Mouse (Mus musculus): Measurements from ENCODE around the gene Ndufs7. TPM values are rescaled to one million over a fixed set of nuclear protein-coding genes. Genes with fewer than 3 reads are reported as not detected.

Gene Ndufs7
- polyA plus RNA-seq, 1 experiment, result 80.0 TPM

GRCm38 (mm10) chr10:80271870-80272585, 23.1 kb downstream of the Ndufs7 start:
- WGBS, result 61% methylated on average over 8 of the region's 8 CpGs
- H3K4me1 ChIP-seq (ENCODE audit: control insufficient read depth, insufficient read depth, low read length), result peaks cover 12% of the 10 kb centered on the region
- TF ChIP-seq CTCF (IDR thresholded peaks at IDR 0.05; ENCODE audit: control insufficient read depth, insufficient read depth, low read length), result no peak
- TF ChIP-seq POLR2A (IDR thresholded peaks at IDR 0.05; ENCODE audit: borderline replicate concordance, control insufficient read depth, low read depth, low read length), result no peak
- no peak overlapping the region for H3K4me3 ChIP-seq (replicated peaks; ENCODE audit: control insufficient read depth, low read depth, low read length)
- H3K27ac ChIP-seq (ENCODE audit: control insufficient read depth, insufficient read depth, low read depth, low read length, poor library complexity), result no peak overlapping the region

GRCm38 (mm10) chr10:80273847-80274246, 24.9 kb downstream of the Ndufs7 start:
- H3K4me3 ChIP-seq (replicated peaks; ENCODE audit: control insufficient read depth, low read depth, low read length), result no peak overlapping the region
- TF ChIP-seq CTCF (IDR thresholded peaks at IDR 0.05; ENCODE audit: control insufficient read depth, insufficient read depth, low read length) (no peak), POLR2A (IDR thresholded peaks at IDR 0.05; ENCODE audit: borderline replicate concordance, control insufficient read depth, low read depth, low read length) (no peak)
- WGBS, result 81% methylated on average over 3 of the region's 3 CpGs
- H3K4me1 ChIP-seq (ENCODE audit: control insufficient read depth, insufficient read depth, low read length), result peaks cover 12% of the 10 kb centered on the region
- H3K27ac ChIP-seq (ENCODE audit: control insufficient read depth, insufficient read depth, low read depth, low read length, poor library complexity), result no peak overlapping the region

- H3K4me1 ChIP-seq (ENCODE audit: control insufficient read depth, insufficient read depth, low read length), result peaks cover 2% of the 10 kb centered on the region
- no peak overlapping the region for H3K27ac ChIP-seq (ENCODE audit: control insufficient read depth, insufficient read depth, low read depth, low read length, poor library complexity)
- H3K4me3 ChIP-seq (replicated peaks; ENCODE audit: control insufficient read depth, low read depth, low read length), result no peak overlapping the region
- TF ChIP-seq CTCF (IDR thresholded peaks at IDR 0.05; ENCODE audit: control insufficient read depth, insufficient read depth, low read length) (no peak), POLR2A (IDR thresholded peaks at IDR 0.05; ENCODE audit: borderline replicate concordance, control insufficient read depth, low read depth, low read length) (no peak)
- 73% methylated on average over 5 of the region's 5 CpGs for WGBS
Observed at GRCm38 (mm10) chr10:80276238-80276637, 27.3 kb downstream of the Ndufs7 start.

- no peak overlapping the region for H3K27ac ChIP-seq (ENCODE audit: control insufficient read depth, insufficient read depth, low read depth, low read length, poor library complexity)
- H3K4me1 ChIP-seq (ENCODE audit: control insufficient read depth, insufficient read depth, low read length), result no peaks in the 10 kb centered on the region; the same call in 1 of the 2 replicates
- no peak overlapping the region for H3K4me3 ChIP-seq (replicated peaks; ENCODE audit: control insufficient read depth, low read depth, low read length)
- 92% methylated on average over 9 of the region's 9 CpGs for WGBS
- TF ChIP-seq POLR2A (IDR thresholded peaks at IDR 0.05; ENCODE audit: borderline replicate concordance, control insufficient read depth, low read depth, low read length) (no peak), CTCF (IDR thresholded peaks at IDR 0.05; ENCODE audit: control insufficient read depth, insufficient read depth, low read length) (no peak)
Observed at GRCm38 (mm10) chr10:80278390-80278789, 29.5 kb downstream of the Ndufs7 start.

- Histone ChIP-seq H3K27ac (ENCODE audit: control insufficient read depth, insufficient read depth, low read depth, low read length, poor library complexity) (no peak overlapping the region; the same call in 1 of the 2 replicates), H3K4me3 (replicated peaks; ENCODE audit: control insufficient read depth, low read depth, low read length) (no peak overlapping the region), H3K4me1 (ENCODE audit: control insufficient read depth, insufficient read depth, low read length) (no peaks in the 10 kb centered on the region; the same call in 1 of the 2 replicates)
- TF ChIP-seq CTCF (IDR thresholded peaks at IDR 0.05; ENCODE audit: control insufficient read depth, insufficient read depth, low read length), result no peak
- no peak for TF ChIP-seq POLR2A (IDR thresholded peaks at IDR 0.05; ENCODE audit: borderline replicate concordance, control insufficient read depth, low read depth, low read length)
- 87% methylated on average over 12 of the region's 12 CpGs for WGBS
Observed at GRCm38 (mm10) chr10:80279273-80279672, 30.4 kb downstream of the Ndufs7 start.

GRCm38 (mm10) chr10:80281304-80281703, 32.4 kb downstream of the Ndufs7 start:
- Histone ChIP-seq H3K4me1 (ENCODE audit: control insufficient read depth, insufficient read depth, low read length) (no peaks in the 10 kb centered on the region; the same call in 1 of the 2 replicates), H3K4me3 (replicated peaks; ENCODE audit: control insufficient read depth, low read depth, low read length) (no peak overlapping the region), H3K27ac (ENCODE audit: control insufficient read depth, insufficient read depth, low read depth, low read length, poor library complexity) (peak overlapping the region; percentile 31; the same call in 1 of the 2 replicates)
- no peak for TF ChIP-seq POLR2A (IDR thresholded peaks at IDR 0.05; ENCODE audit: borderline replicate concordance, control insufficient read depth, low read depth, low read length)
- TF ChIP-seq CTCF (IDR thresholded peaks at IDR 0.05; ENCODE audit: control insufficient read depth, insufficient read depth, low read length), result no peak
- 88% methylated on average over 7 of the region's 7 CpGs for WGBS

GRCm38 (mm10) chr10:80281921-80282371, 33.0 kb downstream of the Ndufs7 start:
- no peak for TF ChIP-seq CTCF (IDR thresholded peaks at IDR 0.05; ENCODE audit: control insufficient read depth, insufficient read depth, low read length)
- TF ChIP-seq POLR2A (IDR thresholded peaks at IDR 0.05; ENCODE audit: borderline replicate concordance, control insufficient read depth, low read depth, low read length), result no peak
- 45% methylated on average over 8 of the region's 8 CpGs for WGBS
- H3K4me1 ChIP-seq (ENCODE audit: control insufficient read depth, insufficient read depth, low read length), result no peaks in the 10 kb centered on the region; the same call in 1 of the 2 replicates
- peak overlapping the region; percentile 31 for H3K27ac ChIP-seq (ENCODE audit: control insufficient read depth, insufficient read depth, low read depth, low read length, poor library complexity)
- H3K4me3 ChIP-seq (replicated peaks; ENCODE audit: control insufficient read depth, low read depth, low read length), result no peak overlapping the region

GRCm38 (mm10) chr10:80282481-80283441, 33.8 kb downstream of the Ndufs7 start:
- H3K4me3 ChIP-seq (replicated peaks; ENCODE audit: control insufficient read depth, low read depth, low read length), result no peak overlapping the region
- H3K27ac ChIP-seq (ENCODE audit: control insufficient read depth, insufficient read depth, low read depth, low read length, poor library complexity), result peak overlapping the region; percentile 1; the same call in 1 of the 2 replicates
- TF ChIP-seq POLR2A (IDR thresholded peaks at IDR 0.05; ENCODE audit: borderline replicate concordance, control insufficient read depth, low read depth, low read length), result no peak
- no peak for TF ChIP-seq CTCF (IDR thresholded peaks at IDR 0.05; ENCODE audit: control insufficient read depth, insufficient read depth, low read length)
- no peaks in the 10 kb centered on the region; the same call in 1 of the 2 replicates for H3K4me1 ChIP-seq (ENCODE audit: control insufficient read depth, insufficient read depth, low read length)
- WGBS, result 86% methylated on average over 20 of the region's 20 CpGs

All from bone marrow, adult 2 months (tissue).